Mouse (Mus musculus): ENCODE data around the gene Tmem183a.

Gene Tmem183a

DNA sequence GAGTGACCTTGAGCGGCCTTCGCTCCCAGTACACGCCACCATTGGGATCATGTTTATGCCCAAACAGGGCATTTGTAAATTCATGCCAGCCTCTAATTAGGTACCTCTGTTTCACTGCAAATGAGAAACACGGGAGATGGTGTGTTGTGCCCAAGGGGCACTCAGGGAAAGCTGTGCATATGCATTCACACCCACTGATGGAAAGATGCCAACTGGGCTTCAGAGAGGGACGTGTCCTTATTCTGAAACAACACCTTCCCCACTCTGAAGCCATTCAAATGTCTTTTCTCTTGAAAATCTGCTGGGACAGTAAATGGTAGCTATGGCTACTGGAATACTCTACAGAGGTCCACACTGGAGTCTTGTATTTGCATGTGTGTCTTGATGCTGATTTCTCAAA, 43.5 kb downstream of the Tmem183a start:
- no peak for DNase-seq

GRCm38 (mm10) chr1:134316361-134316760, 45.4 kb downstream of the Tmem183a start:
- no peak for DNase-seq

DNA sequence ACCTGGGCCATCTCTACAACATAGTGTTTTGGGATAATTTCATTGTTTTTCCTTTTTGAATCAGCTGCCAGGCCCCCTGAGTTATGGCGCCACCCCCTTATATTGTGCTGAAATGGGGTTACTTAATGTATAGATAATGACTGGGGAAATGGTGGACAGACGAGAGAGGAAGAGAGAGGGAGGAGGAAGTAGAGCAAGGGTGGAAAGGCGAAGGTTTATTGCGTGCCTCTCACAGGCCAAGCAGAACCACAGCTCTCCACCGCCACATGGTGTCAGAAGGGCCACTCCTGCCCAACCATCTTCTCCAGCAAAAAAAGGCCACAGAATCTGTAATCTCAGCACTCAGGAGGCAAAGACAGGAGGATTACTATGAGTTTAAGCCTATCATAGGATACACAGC, 46.6 kb downstream of the Tmem183a start:
- DNase-seq = no peak

DNA sequence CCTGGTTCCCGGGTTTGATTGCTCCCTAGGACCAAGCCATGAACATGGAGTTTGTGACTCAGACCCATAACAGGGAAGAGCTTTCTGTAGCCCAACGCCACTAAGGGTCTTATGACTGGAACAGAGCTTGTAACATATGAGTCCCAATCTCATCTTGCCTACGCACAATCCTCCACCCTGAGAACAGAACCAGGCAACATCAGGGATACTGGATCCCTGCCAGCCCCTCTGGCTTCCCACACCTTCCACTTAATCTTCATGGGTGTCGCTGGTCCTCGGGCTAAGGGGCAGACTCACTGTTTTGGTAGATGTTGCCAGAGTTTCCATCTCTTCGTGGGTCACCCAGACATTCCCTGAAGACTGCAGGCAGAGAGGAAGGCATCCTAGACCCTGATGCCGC, 50.0 kb downstream of the Tmem183a start:
- DNase-seq = no peak

GRCm38 (mm10) chr1:134310729-134311128, 51.0 kb downstream of the Tmem183a start:
- no peak for DNase-seq

DNA sequence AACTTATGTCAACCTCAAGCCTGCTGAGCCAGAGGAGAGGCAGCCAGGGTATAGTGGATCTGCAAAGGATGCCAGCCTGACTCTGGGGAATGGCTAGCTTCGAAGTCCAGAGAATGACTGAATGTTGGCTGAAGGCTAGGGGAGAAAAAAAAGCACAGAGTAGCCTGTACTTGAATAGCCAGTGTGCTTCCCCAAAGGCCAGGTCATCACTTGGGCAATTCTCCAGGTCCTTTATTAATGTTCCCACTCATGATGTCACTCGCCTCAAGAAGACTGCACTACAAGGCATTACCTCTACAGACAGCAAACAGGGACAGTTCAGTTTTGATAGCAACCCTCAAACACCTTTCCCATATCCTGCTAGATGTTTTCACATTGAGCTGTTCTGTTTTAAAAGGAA, 51.5 kb downstream of the Tmem183a start:
- DNase-seq = no peak

DNA sequence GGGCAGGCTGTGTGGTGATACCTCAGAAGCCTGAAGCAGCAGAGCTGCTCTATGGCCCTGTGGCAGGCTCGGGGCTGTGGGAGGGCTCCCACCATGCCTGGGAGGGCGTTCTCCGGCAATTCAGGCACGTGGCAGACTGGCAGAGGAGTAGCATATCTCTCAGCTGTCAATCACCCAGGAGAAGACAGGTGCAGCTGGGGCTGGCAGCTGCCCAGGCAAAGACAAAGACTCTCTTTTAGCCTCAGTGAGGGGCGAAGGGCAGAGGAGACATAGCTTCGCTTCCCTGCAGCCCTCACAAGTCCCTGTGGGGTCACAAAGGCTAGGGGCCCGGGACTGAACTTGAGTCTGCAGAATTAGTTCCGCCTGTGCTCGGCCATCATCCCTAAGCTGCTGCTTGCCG, 54.4 kb downstream of the Tmem183a start:
- DNase-seq = no peak

DNA sequence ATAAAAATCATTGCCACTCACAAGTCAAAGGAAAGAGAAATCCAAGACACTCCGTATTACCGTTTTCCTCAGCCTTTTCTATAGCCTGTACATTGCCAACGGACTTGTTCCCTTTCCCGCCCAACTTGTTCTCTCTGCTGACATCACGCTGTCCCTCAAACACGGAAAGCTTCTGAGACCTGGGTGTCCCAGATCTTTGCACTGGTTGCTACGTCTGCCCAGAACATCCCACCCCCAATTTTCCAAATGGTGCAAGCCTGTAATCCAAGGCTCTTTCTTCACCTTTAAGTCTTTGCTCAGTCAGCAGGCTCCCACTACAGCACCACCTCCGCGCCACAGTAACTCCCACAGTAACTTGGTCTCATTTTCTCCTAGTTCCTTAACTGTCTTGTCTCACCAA, 56.8 kb downstream of the Tmem183a start:
- DNase-seq = no peak

DNA sequence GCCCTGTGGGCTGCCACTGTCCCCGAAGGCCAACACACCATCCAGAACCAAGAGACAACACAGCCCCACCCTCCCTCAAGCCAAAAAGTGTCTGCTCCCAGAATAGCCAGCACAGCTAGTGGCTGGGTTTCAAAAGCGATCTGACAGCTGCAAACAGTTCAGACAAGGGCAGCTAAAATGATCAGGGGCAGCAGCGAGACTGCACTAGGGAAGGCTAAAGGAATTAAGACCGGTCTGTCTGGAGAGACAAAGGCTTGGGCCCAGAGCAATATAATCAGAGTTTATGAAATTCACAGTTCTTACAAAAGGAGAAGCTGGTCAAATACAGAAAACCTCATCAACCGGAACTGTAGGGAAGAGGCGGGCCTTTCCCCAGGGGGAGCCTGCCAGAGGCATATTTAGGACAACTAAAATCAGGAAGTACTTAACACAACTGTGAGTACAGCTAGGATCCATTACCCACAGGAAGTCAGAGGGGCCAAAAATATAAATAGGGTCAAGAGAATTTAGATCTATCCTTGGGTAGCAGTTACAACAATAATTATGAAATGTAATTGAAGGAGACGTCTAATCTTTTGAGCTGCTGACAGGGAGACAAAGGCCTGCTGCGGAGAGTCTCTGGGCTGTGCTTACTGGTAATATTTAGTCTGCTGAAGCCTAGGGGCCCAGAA, 59.1 kb downstream of the Tmem183a start:
- peak; percentile 48 to 51 for DNase-seq

DNA sequence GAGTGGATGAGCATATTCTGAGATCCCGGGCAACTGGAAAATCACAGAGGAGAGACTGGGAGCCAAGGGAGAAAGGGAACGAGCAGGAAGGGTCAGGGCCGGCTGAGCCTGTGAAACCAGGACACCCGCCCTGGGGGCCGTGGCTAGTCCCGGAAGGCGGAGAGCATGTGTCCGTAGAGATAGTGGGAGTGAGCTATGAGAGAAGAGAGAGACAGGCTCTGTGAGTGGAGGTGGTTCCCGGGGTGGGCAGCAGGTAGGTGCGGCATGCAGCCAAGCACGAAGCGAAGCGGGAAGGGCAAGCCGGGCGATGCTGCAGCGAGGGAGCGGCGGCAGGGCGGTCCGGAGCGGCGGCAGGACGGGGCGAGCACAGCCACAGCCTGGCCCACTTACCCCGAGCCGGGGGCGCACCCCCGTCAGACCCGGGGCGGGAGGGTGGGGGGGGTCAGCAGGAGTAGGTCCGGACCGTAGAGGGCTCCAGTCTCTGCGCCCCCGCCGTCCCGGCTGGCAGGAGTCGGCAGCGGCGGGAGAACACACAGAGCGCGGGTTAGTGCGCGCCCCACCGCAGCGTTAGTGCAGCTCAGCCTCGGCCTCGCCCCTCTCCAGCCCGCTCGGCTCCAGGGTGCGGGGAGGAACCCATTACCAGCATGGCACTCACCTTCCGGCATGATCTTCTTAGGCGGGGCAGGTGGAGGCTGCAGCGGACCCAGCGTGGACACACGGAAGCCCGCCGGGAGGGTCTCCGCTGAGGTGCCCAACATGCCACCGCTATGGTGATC, 63.0 kb downstream of the Tmem183a start:
- peak; percentile 11 to 43 for DNase-seq

GRCm38 (mm10) chr1:134297265-134297664, 64.5 kb downstream of the Tmem183a start:
- no peak for DNase-seq
